9 mouse cellular contexts compared by ENCODE assay signal in genomic region chr7:112336769-112337168, GRCm38 (mm10).
DNase-seq lines count a peak whose midpoint lies in the region; ATAC-seq lines count a peak whose summit lies in the region.
"Had no signal": no experiment of that assay in that cellular context is flagged by ENCODE, and none has a peak within 500 bp of the region (broad histone marks: within the 10 kb centered on the region; RNA-seq: fewer than 3 reads in every experiment).

No protein-coding gene starts in this region.

- 0 out of 2 replicates have a peak overlapping the region, but pooled peaks have one; percentile 6 for H3K27ac ChIP-seq in embryonic facial prominence, embryonic 10.5 days (replicated peaks)
- H3K27ac ChIP-seq in heart, embryonic 15.5 days = peak overlapping the region; percentile 53

- 85% methylated on average over 15 of the region's 15 CpGs for WGBS in embryonic facial prominence, embryonic 10.5 days
- WGBS in heart, embryonic 15.5 days = 63% methylated on average over 15 of the region's 15 CpGs

- intact Hi-C loops in left cerebral cortex, postnatal 14 days (cut with DNase I) = loop anchor here (5.0 kb wide), 2 partner anchors 109 to 154 kb away; partner anchors contain the start of gene Mical2

- no peak overlapping the region for H3K4me2 ChIP-seq in heart, embryonic 15.5 days
- H3K4me2 ChIP-seq: limb, embryonic 12.5 days had no signal

- H3K27me3 ChIP-seq in embryonic facial prominence, embryonic 10.5 days (replicated peaks; ENCODE audit: low read depth, poor library complexity, severe bottlenecking) = no peaks in the 10 kb centered on the region
- H3K27me3 ChIP-seq in heart, embryonic 15.5 days = no peaks in the 10 kb centered on the region
- H3K27me3 ChIP-seq: limb, embryonic 12.5 days had no signal

- H3K4me3 ChIP-seq in embryonic facial prominence, embryonic 10.5 days = no peak overlapping the region
- no peak overlapping the region for H3K4me3 ChIP-seq in heart, embryonic 15.5 days
- H3K4me3 ChIP-seq: limb, embryonic 12.5 days had no signal

- H3K4me1 ChIP-seq in embryonic facial prominence, embryonic 10.5 days = peaks cover 9% of the 10 kb centered on the region; the same call in 1 of the 2 replicates
- H3K4me1 ChIP-seq in heart, embryonic 15.5 days (replicated peaks) = peaks cover 40% of the 10 kb centered on the region

- DNase-seq in brain, adult 2 months (ENCODE audit: low read depth, low spot score) = peak; percentile 89
- DNase-seq in embryonic facial prominence, embryonic 10.5 days (ENCODE audit: low spot score) = no peak
- peak; percentile 69 to 85 for DNase-seq in left cerebral cortex, postnatal 14 days (ENCODE audit: low spot score in 2 of 2)
- peak; percentile 69 for DNase-seq in telencephalon, adult 2 months (ENCODE audit: low read depth, low spot score)
- DNase-seq in spleen, postnatal 36 days (ENCODE audit: low spot score in 2 of 2) = no peak
- DNase-seq in c-Kit-positive CD71-positive TER-119-positive erythroid progenitor cells, embryonic 14.5 days (ENCODE audit: low spot score) = no peak
- DNase-seq in thymus, postnatal 0 days (ENCODE audit: low spot score) = no peak

- no peaks in the 10 kb centered on the region for H3K36me3 ChIP-seq in embryonic facial prominence, embryonic 10.5 days (replicated peaks)
- peaks cover 77% of the 10 kb centered on the region for H3K36me3 ChIP-seq in heart, embryonic 15.5 days
- H3K36me3 ChIP-seq: limb, embryonic 12.5 days had no signal

- no peak for ATAC-seq in heart, embryonic 15.5 days (replicated peaks; ENCODE audit: insufficient number of reproducible peaks, insufficient read depth, low FRiP score, low read depth)

- no peak overlapping the region for H3K9ac ChIP-seq in heart, embryonic 15.5 days
- H3K9ac ChIP-seq: limb, embryonic 12.5 days had no signal

- H3K9me3 ChIP-seq in embryonic facial prominence, embryonic 10.5 days = no peaks in the 10 kb centered on the region
- H3K9me3 ChIP-seq in heart, embryonic 15.5 days (replicated peaks) = no peaks in the 10 kb centered on the region
- H3K9me3 ChIP-seq: limb, embryonic 12.5 days had no signal

Comparison
In these comparisons a context has a peak if more than half of its experiments do, and no peak if none do; other contexts are left out.
1. DNase-seq: peak in brain, adult 2 months (single experiment), left cerebral cortex, postnatal 14 days (2 of 2) and telencephalon, adult 2 months (single experiment); none in embryonic facial prominence, embryonic 10.5 days (single experiment), spleen, postnatal 36 days (0 of 2), c-Kit-positive CD71-positive TER-119-positive erythroid progenitor cells, embryonic 14.5 days (single experiment) and thymus, postnatal 0 days (single experiment).